Mouse (Mus musculus): ENCODE data around the gene Gm20388.

GRCm38 (mm10) chr8:120321724-120322123, 411.1 kb downstream of the Gm20388 start:
- no peak for TF ChIP-seq TAL1 (conservative IDR thresholded peaks at IDR 0.05; ENCODE audit: low read depth, low read length)
- TF ChIP-seq CTCF (IDR thresholded peaks at IDR 0.05; ENCODE audit: low read depth, low read length): peak; percentile 31
- no peak for TF ChIP-seq GATA1 (IDR thresholded peaks at IDR 0.05; ENCODE audit: borderline replicate concordance, low read length)
- no peak for TF ChIP-seq GATA2 (IDR thresholded peaks at IDR 0.05; ENCODE audit: borderline replicate concordance, low read depth, low read length)
- TF ChIP-seq POLR2AphosphoS5 (IDR thresholded peaks at IDR 0.05; ENCODE audit: insufficient replicate concordance, low read depth, low read length): no peak

All from G1E (cell line).